Mouse (Mus musculus) midbrain, embryonic 13.5 days (tissue): ENCODE results near the gene Med1. TPM values are rescaled to one million over a fixed set of nuclear protein-coding genes. Genes with fewer than 3 reads are reported as not detected.
A peak's percentile ranks its signal among the peaks of the same experiment; 100 is the strongest.
"Not testable (repeated sequence)": the region's sequence is repeated elsewhere in the genome, so short reads cannot be mapped to it uniquely, and the experiment has no call there.

Experiments used
- ATAC-seq: fragments of 200-750 bp; cut with Nextera tagmentation; 2 replicates; pipeline ENCODE4 v1.8.0; 2017; ENCODE audit warnings: mild to moderate bottlenecking, moderate TSS enrichment, moderate library complexity
- H3K27ac ChIP-seq: fragments of 300-500 bp; sonication (generic); 2 replicates; pipeline ENCODE4 v1.5.1; 2015; ENCODE audit warnings: inconsistent platforms, mild to moderate bottlenecking, moderate library complexity
- H3K27me3 ChIP-seq: fragments of 300-500 bp; sonication (generic); 2 replicates; pipeline ENCODE4 v1.6.1; 2015; ENCODE audit warnings: mild to moderate bottlenecking, inconsistent platforms
- H3K36me3 ChIP-seq: fragments of 300-500 bp; sonication (generic); 2 replicates; pipeline ENCODE4 v1.6.1; 2015; ENCODE audit warnings: mild to moderate bottlenecking, inconsistent platforms
- H3K4me1 ChIP-seq: fragments of 300-500 bp; sonication (generic); replicated peaks from 2 replicates; pipeline ENCODE4 v1.6.1; 2015; ENCODE audit warnings: inconsistent platforms
- H3K4me2 ChIP-seq: fragments of 300-500 bp; sonication (generic); replicated peaks from 2 replicates; pipeline ENCODE4 v1.6.1; 2015; ENCODE audit warnings: moderate library complexity, mild to moderate bottlenecking, inconsistent platforms
- H3K4me3 ChIP-seq: fragments of 300-500 bp; sonication (generic); replicated peaks from 2 replicates; pipeline ENCODE4 v1.5.1; 2015; ENCODE audit warnings: mild to moderate bottlenecking, inconsistent platforms
- H3K9ac ChIP-seq: fragments of 300-500 bp; sonication (generic); replicated peaks from 2 replicates; pipeline ENCODE4 v1.6.1; 2015; ENCODE audit warnings: mild to moderate bottlenecking, inconsistent platforms
- H3K9me3 ChIP-seq: fragments of 300-500 bp; sonication (generic); 2 replicates; pipeline ENCODE4 v1.6.1; 2016; ENCODE audit warnings: mild to moderate bottlenecking, inconsistent platforms
- WGBS: fragments of 180-500 bp; shearing (Covaris S2); methylation state at CpG from one replicate; pipeline ENCODE4 v1.1.7; 2015; 5-methylcytosine and 5-hydroxymethylcytosine counted together
- polyA plus RNA-seq: library from polyadenylated mRNA; unstranded; fragments of >200 nt; fragmentation: Nextera tagmentation; extraction: Ambion mirVana; gene quantifications from 2 replicates; pipeline ENCODE4 v1.2.1, GENCODE M21; 2015

The Med1 gene
- polyA plus RNA-seq = 74.3 and 75.7 TPM in 2 replicates

- no peaks in the 10 kb centered on the region; the same call in 1 of the 2 replicates for H3K27me3 ChIP-seq
- ATAC-seq = peak; percentile 97
- peak within 1 kb of the TSS; percentile 88 for H3K9ac ChIP-seq
- under 1% methylated on average over 50 of the region's 53 CpGs for WGBS
- H3K9me3 ChIP-seq = no peaks in the 10 kb centered on the region
- H3K4me3 ChIP-seq = peak within 1 kb of the TSS; percentile 88
- peaks cover 18% of the 10 kb centered on the region for H3K4me1 ChIP-seq
- H3K36me3 ChIP-seq = peaks cover 17% of the 10 kb centered on the region
- peak within 1 kb of the TSS; percentile 92 for H3K27ac ChIP-seq
- H3K4me2 ChIP-seq = peak within 1 kb of the TSS; percentile 73
Observed at GRCm38 (mm10) chr11:98192901-98193805, at the start of gene Med1. Gene Med1 (minus strand): TSS chr11:98193293.

DNA sequence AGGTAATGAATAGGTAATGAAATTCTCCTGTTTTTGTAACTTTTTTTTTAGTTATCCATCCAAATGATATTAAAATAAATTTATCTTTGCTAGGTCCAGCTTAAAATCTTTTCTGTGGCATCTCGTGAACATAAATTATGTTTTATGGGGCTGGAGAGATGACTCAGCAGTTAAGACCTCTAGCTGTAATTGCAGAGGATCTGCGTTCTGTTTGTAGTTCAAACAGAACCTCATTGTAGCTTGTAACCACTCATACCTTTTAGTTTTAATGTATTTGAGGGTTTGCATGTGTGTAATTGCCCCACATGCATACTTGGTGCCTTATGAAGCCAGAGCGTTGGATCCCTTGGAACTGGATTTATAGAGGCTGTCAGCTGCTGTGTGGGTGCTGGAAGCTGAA is 45.9 kb upstream of the Med1 start:
- Histone ChIP-seq H3K9ac (no peak overlapping the region), H3K4me1 (no peaks in the 10 kb centered on the region), H3K4me3 (no peak overlapping the region), H3K27ac (no peak overlapping the region), H3K27me3 (no peaks in the 10 kb centered on the region), H3K4me2 (no peak overlapping the region), H3K9me3 (no peaks in the 10 kb centered on the region), H3K36me3 (peaks cover 72% of the 10 kb centered on the region)
- 95% methylated on average over 3 of the region's 3 CpGs for WGBS
- ATAC-seq = no peak

- WGBS = 90% methylated on average over 3 of the region's 3 CpGs
- peaks cover 69% of the 10 kb centered on the region for H3K36me3 ChIP-seq
Observed at GRCm38 (mm10) chr11:98238416-98238815, 45.3 kb upstream of the Med1 start.

GRCm38 (mm10) chr11:98226349-98226748 is 33.3 kb upstream of the Med1 start:
- no peak for ATAC-seq
- H3K27me3 ChIP-seq = no peaks in the 10 kb centered on the region

More at GRCm38 (mm10) chr11:98238416-98238815, 45.3 kb upstream of the Med1 start:
- no peak for ATAC-seq
- no peaks in the 10 kb centered on the region for H3K27me3 ChIP-seq
- no peak overlapping the region for H3K4me3 ChIP-seq
- H3K27ac ChIP-seq = no peak overlapping the region
- no peaks in the 10 kb centered on the region for H3K4me1 ChIP-seq
- H3K9ac ChIP-seq = no peak overlapping the region
- H3K9me3 ChIP-seq = no peaks in the 10 kb centered on the region
- no peak overlapping the region for H3K4me2 ChIP-seq

DNA sequence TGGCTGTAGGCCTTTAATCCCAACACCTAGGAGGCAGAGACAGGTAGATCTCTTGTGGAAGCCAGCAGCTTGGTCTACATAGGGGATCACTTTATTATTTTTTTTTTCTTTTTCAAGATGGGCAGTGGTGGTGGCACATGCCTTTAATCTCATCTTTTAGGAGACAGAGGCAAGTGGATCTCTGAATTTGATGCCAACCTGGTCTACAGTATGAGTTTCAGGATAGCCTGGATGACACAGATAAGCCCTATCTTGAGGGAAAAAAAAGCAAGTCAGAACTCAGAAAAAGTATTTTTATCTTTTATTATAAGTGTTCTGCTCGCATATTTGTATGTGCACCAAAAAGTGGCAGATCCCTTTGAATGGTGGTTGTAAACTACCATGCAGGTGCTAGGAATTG is 20.2 kb upstream of the Med1 start:
- WGBS = 97% methylated on average over 1 of the region's 1 CpGs
- Histone ChIP-seq H3K9ac (no peak overlapping the region), H3K36me3 (peaks cover 61% of the 10 kb centered on the region), H3K27me3 (no peaks in the 10 kb centered on the region), H3K4me3 (no peak overlapping the region), H3K4me2 (no peak overlapping the region), H3K27ac (no peak overlapping the region), H3K4me1 (peaks cover 2% of the 10 kb centered on the region; the same call in 1 of the 2 replicates), H3K9me3 (no peaks in the 10 kb centered on the region)
- no peak for ATAC-seq

More at GRCm38 (mm10) chr11:98226349-98226748, 33.3 kb upstream of the Med1 start:
- no peak overlapping the region for H3K27ac ChIP-seq
- H3K9ac ChIP-seq = no peak overlapping the region
- no peaks in the 10 kb centered on the region for H3K4me1 ChIP-seq
- no peaks in the 10 kb centered on the region for H3K9me3 ChIP-seq
- 100% methylated on average over 1 of the region's 1 CpGs for WGBS
- no peak overlapping the region for H3K4me3 ChIP-seq
- peaks cover 70% of the 10 kb centered on the region for H3K36me3 ChIP-seq
- no peak overlapping the region for H3K4me2 ChIP-seq

DNA sequence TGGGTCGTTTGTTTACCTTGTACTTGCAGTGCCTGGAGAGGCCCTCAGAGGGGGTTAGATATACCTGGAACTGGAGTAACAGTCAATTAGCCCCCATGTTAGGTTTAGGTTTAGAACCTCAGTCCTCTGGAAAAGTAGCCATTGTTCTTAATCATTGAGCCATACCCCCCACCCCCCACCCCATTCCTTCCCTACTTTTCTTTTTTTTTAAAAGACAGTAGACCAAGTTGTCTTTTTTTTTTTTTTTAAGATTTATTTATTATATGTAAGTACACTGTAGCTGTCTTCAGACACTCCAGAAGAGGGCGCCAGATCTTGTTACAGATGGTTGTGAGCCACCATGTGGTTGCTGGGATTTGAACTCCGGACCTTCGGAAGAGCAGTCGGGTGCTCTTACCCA is 16.6 kb upstream of the Med1 start:
- H3K4me2 ChIP-seq = not testable (repeated sequence)
- H3K36me3 ChIP-seq = peaks cover 51% of the 10 kb centered on the region

DNA sequence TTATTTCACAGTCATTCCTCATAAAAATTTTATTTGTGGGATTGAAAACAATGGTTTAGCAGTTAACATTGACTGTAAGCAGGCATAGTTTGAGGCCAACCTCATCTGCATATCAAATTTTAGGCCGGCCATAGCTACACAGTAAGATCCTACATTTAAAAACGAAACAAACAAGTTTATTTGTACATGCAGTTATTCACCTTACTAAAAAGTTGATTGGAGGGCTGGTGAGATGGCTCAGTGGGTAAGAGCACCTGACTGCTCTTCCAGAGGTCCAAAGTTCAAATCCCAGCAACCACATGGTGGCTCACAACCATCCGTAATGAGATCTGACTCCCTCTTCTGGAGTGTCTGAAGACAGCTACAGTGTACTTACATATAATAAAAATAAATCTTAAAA is 13.2 kb upstream of the Med1 start:
- not testable (repeated sequence) for H3K27ac ChIP-seq, H3K27me3 ChIP-seq, H3K9ac ChIP-seq, H3K9me3 ChIP-seq, ATAC-seq
- Histone ChIP-seq H3K4me2 (peak overlapping the region; percentile 46), H3K4me3 (peak overlapping the region; percentile 26), H3K36me3 (peaks cover 26% of the 10 kb centered on the region), H3K4me1 (peaks cover 44% of the 10 kb centered on the region)
- whole genome bisulfite sequencing = 87% methylated on average over 3 of the region's 3 CpGs

More for the DNA sequence above, 16.6 kb upstream of the Med1 start:
- H3K27ac ChIP-seq, ATAC-seq, H3K27me3 ChIP-seq, H3K9ac ChIP-seq, H3K4me3 ChIP-seq, H3K9me3 ChIP-seq: not testable (repeated sequence)
- WGBS = 86% methylated on average over 5 of the region's 5 CpGs
- H3K4me1 ChIP-seq = peaks cover 30% of the 10 kb centered on the region

GRCm38 (mm10) chr11:98205463-98205862 is 12.4 kb upstream of the Med1 start:
- H3K27me3 ChIP-seq = no peaks in the 10 kb centered on the region
- no peak overlapping the region for H3K27ac ChIP-seq
- H3K4me2 ChIP-seq = peak overlapping the region; percentile 46
- peaks cover 44% of the 10 kb centered on the region for H3K4me1 ChIP-seq
- H3K9me3 ChIP-seq = no peaks in the 10 kb centered on the region
- H3K36me3 ChIP-seq = peaks cover 19% of the 10 kb centered on the region
- peak overlapping the region; percentile 26 for H3K4me3 ChIP-seq
- no peak for ATAC-seq
- H3K9ac ChIP-seq = no peak overlapping the region

- Histone ChIP-seq H3K4me2 (peak overlapping the region; percentile 89), H3K9ac (peak overlapping the region; percentile 99), H3K4me3 (peak overlapping the region; percentile 94), H3K27ac (no peak overlapping the region), H3K4me1 (peaks cover 44% of the 10 kb centered on the region), H3K9me3 (no peaks in the 10 kb centered on the region), H3K27me3 (no peaks in the 10 kb centered on the region), H3K36me3 (peaks cover 6% of the 10 kb centered on the region)
- no peak for ATAC-seq
- WGBS = under 1% methylated on average over 16 of the region's 16 CpGs
Observed at GRCm38 (mm10) chr11:98203931-98204421, 10.9 kb upstream of the Med1 start.

DNA sequence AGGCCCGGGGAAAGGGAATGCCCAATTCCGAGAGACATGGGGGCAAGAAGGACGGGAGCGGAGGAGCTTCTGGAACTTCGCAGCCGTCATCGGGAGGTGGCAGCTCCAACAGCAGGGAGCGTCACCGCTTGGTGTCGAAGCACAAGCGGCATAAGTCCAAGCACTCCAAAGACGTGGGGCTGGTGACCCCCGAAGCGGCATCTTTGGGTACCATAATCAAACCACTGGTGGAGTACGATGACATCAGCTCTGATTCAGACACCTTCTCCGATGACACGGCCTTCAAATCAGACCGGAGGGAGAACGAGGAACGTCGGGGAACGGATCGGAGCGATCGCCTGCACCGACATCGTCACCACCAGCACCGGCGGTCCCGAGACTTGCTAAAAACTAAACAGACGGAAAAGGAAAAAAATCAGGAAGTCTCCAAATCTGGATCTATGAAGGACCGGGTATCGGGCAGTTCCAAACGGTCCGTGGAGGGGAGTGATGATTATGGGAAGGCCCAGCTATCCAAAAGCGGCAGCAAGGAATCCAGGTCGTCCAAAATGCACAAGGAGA is 10.3 kb upstream of the Med1 start:
- H3K27me3 ChIP-seq = no peaks in the 10 kb centered on the region
- peak overlapping the region; percentile 99 for H3K9ac ChIP-seq
- H3K27ac ChIP-seq = peak overlapping the region; percentile 100
- peaks cover 43% of the 10 kb centered on the region for H3K4me1 ChIP-seq
- peak overlapping the region; percentile 89 for H3K4me2 ChIP-seq
- peak; percentile 42 for ATAC-seq
- H3K36me3 ChIP-seq = peaks cover 1% of the 10 kb centered on the region; the same call in 1 of the 2 replicates
- H3K9me3 ChIP-seq = no peaks in the 10 kb centered on the region
- peak overlapping the region; percentile 94 for H3K4me3 ChIP-seq
- under 1% methylated on average over 37 of the region's 37 CpGs for WGBS

- peak; percentile 96 for ATAC-seq
- Histone ChIP-seq H3K36me3 (no peaks in the 10 kb centered on the region), H3K4me3 (peak within 1 kb of the TSS; percentile 94), H3K27ac (peak within 1 kb of the TSS; percentile 100), H3K27me3 (no peaks in the 10 kb centered on the region), H3K4me1 (peaks cover 37% of the 10 kb centered on the region), H3K4me2 (peak within 1 kb of the TSS; percentile 89), H3K9me3 (no peaks in the 10 kb centered on the region), H3K9ac (peak within 1 kb of the TSS; percentile 99)
- WGBS = under 1% methylated on average over 62 of the region's 63 CpGs
Observed at GRCm38 (mm10) chr11:98202641-98203350, 9.7 kb upstream of the Med1 start, which contains the start of gene Cdk12. Gene Cdk12 (plus strand): TSS chr11:98203059.
